Mouse (Mus musculus) lung, postnatal 0 days (tissue): ENCODE results near the gene Zbtb22.

Experiments
- CTCF ChIP-seq: IDR thresholded peaks from 2 replicates; pipeline ENCODE4 v1.5.1; 2016; ENCODE audit warnings: antibody characterized with exemption, mild to moderate bottlenecking
- EP300 ChIP-seq: IDR thresholded peaks from 2 replicates; pipeline ENCODE4 v1.6.1; 2016; ENCODE audit warnings: antibody characterized with exemption, mild to moderate bottlenecking, control low read depth

DNA sequence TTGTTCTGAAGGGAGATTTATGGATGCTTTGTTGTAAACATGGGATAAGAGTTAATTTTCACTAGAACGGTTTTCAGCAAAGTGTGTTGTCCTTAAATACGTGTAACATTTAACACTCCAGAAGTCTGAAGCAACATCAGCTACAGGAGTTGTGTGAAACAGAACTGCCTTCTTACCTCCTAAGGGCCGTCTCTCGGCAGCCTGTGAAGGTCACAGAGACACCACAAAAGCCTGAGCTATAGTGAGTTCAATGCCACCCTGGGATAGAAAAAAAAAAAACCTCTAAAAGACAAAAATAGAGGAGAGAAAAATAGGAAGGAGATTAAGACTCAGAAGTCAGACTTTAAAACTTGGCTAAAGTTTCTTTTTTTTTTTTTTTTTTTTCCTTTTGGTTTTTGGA, 13.6 kb upstream of the Zbtb22 start:
- no peak for TF ChIP-seq CTCF
- no peak for TF ChIP-seq EP300
